Mouse (Mus musculus) bone marrow, adult 2 months (tissue): ENCODE results near the gene Ift140. TPM values are rescaled to one million over a fixed set of nuclear protein-coding genes. Genes with fewer than 3 reads are reported as not detected.

Experiments
- H3K27ac ChIP-seq: fragments of 200-500 bp; 2 replicates; pipeline ENCODE4 v1.5.1; 2012; ENCODE audit warnings: low read depth, mild to moderate bottlenecking, control low read depth, inconsistent platforms, low read length; ENCODE audit not compliant: control insufficient read depth, poor library complexity, insufficient read depth
- H3K4me1 ChIP-seq: fragments of 200-500 bp; 2 replicates; pipeline ENCODE4 v1.6.1; 2011; ENCODE audit warnings: low read length; ENCODE audit not compliant: control insufficient read depth, insufficient read depth
- H3K4me3 ChIP-seq: fragments of 200-500 bp; replicated peaks from 2 replicates; pipeline ENCODE3; 2011; ENCODE audit warnings: mild to moderate bottlenecking, low read depth, low read length, control low read depth; ENCODE audit not compliant: control insufficient read depth
- CTCF ChIP-seq: fragments of 200-500 bp; IDR thresholded peaks from 2 replicates; pipeline ENCODE4 v1.5.1; 2011; ENCODE audit warnings: low read length, control low read depth; ENCODE audit not compliant: control insufficient read depth, insufficient read depth
- POLR2A ChIP-seq: fragments of 200-500 bp; IDR thresholded peaks from 2 replicates; pipeline ENCODE4 v1.6.1; 2011; ENCODE audit warnings: low read depth, mild to moderate bottlenecking, control low read depth, low read length, borderline replicate concordance; ENCODE audit not compliant: control insufficient read depth
- WGBS: fragments of 180-500 bp; shearing (Covaris S2); methylation state at CpG from one replicate; pipeline ENCODE4 v1.1.7; 2018; 5-methylcytosine and 5-hydroxymethylcytosine counted together
- polyA plus RNA-seq: library from polyadenylated mRNA; stranded (reverse); fragments of >200 nt; gene quantifications from 2 replicates; pipeline ENCODE4 v1.2.4, GENCODE M21; 2011; ENCODE audit warnings: low replicate concordance; ENCODE audit not compliant: missing spikeins, insufficient read depth, insufficient read length

Gene Ift140
- polyA plus RNA-seq, 1 experiment = 65.1 TPM

DNA sequence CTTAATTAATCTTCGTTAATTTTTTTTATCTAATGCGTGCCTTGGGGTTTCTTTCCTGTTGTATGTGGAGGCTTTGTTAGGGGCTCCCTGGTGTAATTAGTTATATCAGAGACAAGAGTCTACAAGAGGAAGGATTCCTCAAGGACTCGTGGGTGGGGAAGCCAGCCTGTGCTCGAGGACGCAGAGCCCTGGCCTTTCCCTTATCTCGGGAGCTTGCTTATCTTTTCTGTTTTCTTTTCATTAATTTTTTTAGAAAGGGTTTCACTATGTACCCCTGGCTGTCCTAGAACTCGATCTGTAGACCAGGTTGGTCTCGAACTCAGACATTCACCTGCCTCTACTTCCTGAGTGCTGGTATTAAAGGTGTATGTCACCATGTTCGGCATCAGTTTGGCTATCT lies 111.8 kb downstream of the Ift140 start:
- WGBS = 51% methylated on average over 9 of the region's 9 CpGs
- Histone ChIP-seq H3K27ac (peak overlapping the region; percentile 85), H3K4me3 (no peak overlapping the region), H3K4me1 (peaks cover 1% of the 10 kb centered on the region)
- TF ChIP-seq POLR2A (no peak), CTCF (no peak)

GRCm38 (mm10) chr17:25130060-25130459 lies 114.2 kb downstream of the Ift140 start:
- H3K4me1 ChIP-seq = peaks cover 4% of the 10 kb centered on the region; the same call in 1 of the 2 replicates
- H3K4me3 ChIP-seq = no peak overlapping the region
- TF ChIP-seq CTCF = no peak
- no peak for TF ChIP-seq POLR2A
- WGBS = 87% methylated on average over 1 of the region's 1 CpGs
- no peak overlapping the region for H3K27ac ChIP-seq

- Histone ChIP-seq H3K4me3 (peak within 1 kb of the TSS; percentile 95), H3K4me1 (peaks cover 4% of the 10 kb centered on the region; the same call in 1 of the 2 replicates), H3K27ac (peak within 1 kb of the TSS; percentile 43)
- TF ChIP-seq POLR2A = peak; percentile 79; the same call in 1 of the 2 replicates
- no peak for TF ChIP-seq CTCF
- under 1% methylated on average over 40 of the region's 40 CpGs for WGBS
Observed at GRCm38 (mm10) chr17:25133275-25133698, 117.4 kb downstream of the Ift140 start, which contains the start of gene Clcn7. TSS of gene Clcn7 (plus strand) at chr17:25133391.

- H3K27ac ChIP-seq = no peak overlapping the region
- WGBS = 90% methylated on average over 6 of the region's 6 CpGs
- TF ChIP-seq POLR2A = no peak
- TF ChIP-seq CTCF = no peak
- H3K4me3 ChIP-seq = no peak overlapping the region
- peaks cover 4% of the 10 kb centered on the region; the same call in 1 of the 2 replicates for H3K4me1 ChIP-seq
Observed at GRCm38 (mm10) chr17:25135622-25136021, 119.7 kb downstream of the Ift140 start.

DNA sequence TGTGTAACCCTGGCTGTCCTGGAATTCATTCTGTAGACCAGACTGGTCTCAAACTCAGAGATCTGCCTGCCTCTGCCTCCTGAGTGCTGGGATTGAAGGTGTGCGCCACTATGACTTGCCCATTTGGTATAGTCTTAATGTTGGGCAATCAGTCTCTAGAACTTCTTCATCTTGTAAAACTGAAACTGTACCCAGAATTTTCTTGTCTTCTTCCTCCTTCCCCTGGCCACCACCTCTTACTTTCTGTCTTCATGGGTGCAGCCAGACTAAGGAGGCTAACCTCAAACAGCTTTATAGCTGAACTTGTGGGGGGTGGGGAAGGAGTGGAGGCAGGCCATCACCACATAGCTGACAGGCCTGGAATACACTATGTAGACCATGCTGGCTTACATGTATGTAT lies 122.9 kb downstream of the Ift140 start:
- Histone ChIP-seq H3K27ac (no peak overlapping the region), H3K4me3 (no peak overlapping the region), H3K4me1 (peaks cover 3% of the 10 kb centered on the region; the same call in 1 of the 2 replicates)
- no peak for TF ChIP-seq CTCF
- no peak for TF ChIP-seq POLR2A
- 54% methylated on average over 1 of the region's 1 CpGs for WGBS

- no peak overlapping the region for H3K4me3 ChIP-seq
- H3K27ac ChIP-seq = no peak overlapping the region
- no peaks in the 10 kb centered on the region; the same call in 1 of the 2 replicates for H3K4me1 ChIP-seq
- WGBS = 65% methylated on average over 4 of the region's 4 CpGs
- no peak for TF ChIP-seq POLR2A
Observed at GRCm38 (mm10) chr17:25139960-25140359, 124.1 kb downstream of the Ift140 start.

Other genes starting within 250 kb of the Ift140 start
- gene Meiob, start 211.8 kb upstream of the Ift140 start, polyA plus RNA-seq = 0.77 TPM in 1 of 2 replicates, not detected in the other
- gene Hagh, start 175.9 kb upstream of the Ift140 start, polyA plus RNA-seq = 92.4 and 146 TPM in 2 replicates
- 51.5 and 67.1 TPM in 2 replicates for gene Fahd1, start 165.7 kb upstream of the Ift140 start, polyA plus RNA-seq
- gene Igfals, start 150.1 kb upstream of the Ift140 start, polyA plus RNA-seq = not detected in 2 replicates
- 34.2 and 45.6 TPM in 2 replicates for gene Nubp2, start 129.7 kb upstream of the Ift140 start, polyA plus RNA-seq
- gene Spsb3, start 129.4 kb upstream of the Ift140 start, polyA plus RNA-seq = 37.8 and 47.2 TPM in 2 replicates
- gene Eme2, start 121.0 kb upstream of the Ift140 start, polyA plus RNA-seq = 8.2 and 35.6 TPM in 2 replicates
- gene Mrps34, start 121.0 kb upstream of the Ift140 start, polyA plus RNA-seq = 23.4 and 43.9 TPM in 2 replicates
- gene Nme3, start 119.6 kb upstream of the Ift140 start, polyA plus RNA-seq = 51.7 and 64.3 TPM in 2 replicates
- 51.0 and 96.3 TPM in 2 replicates for gene Mapk8ip3, start 79.1 kb upstream of the Ift140 start, polyA plus RNA-seq
- 12.2 and 31.5 TPM in 2 replicates for gene Jpt2, start 55.4 kb upstream of the Ift140 start, polyA plus RNA-seq
- gene Cramp1l, start 297 bp upstream of the Ift140 start, polyA plus RNA-seq = 9.1 and 15.8 TPM in 2 replicates
- 2.5 and 4.6 TPM in 2 replicates for gene Tmem204, start 67.5 kb downstream of the Ift140 start, polyA plus RNA-seq
- gene Telo2, start 99.9 kb downstream of the Ift140 start, polyA plus RNA-seq = 19.5 and 30.4 TPM in 2 replicates
- gene Ptx4, start 104.7 kb downstream of the Ift140 start, polyA plus RNA-seq = 1.4 TPM in 1 of 2 replicates, not detected in the other
- gene Clcn7, start 117.3 kb downstream of the Ift140 start, polyA plus RNA-seq = 17.0 and 21.9 TPM in 2 replicates
- not detected in 2 replicates for gene Ccdc154, start 146.4 kb downstream of the Ift140 start, polyA plus RNA-seq
- not detected in 2 replicates for gene Gm38655, start 159.4 kb downstream of the Ift140 start, polyA plus RNA-seq
- gene BC003965, start 168.5 kb downstream of the Ift140 start, polyA plus RNA-seq = 13.1 and 19.4 TPM in 2 replicates
- gene Unkl, start 172.3 kb downstream of the Ift140 start, polyA plus RNA-seq = 9.5 and 29.1 TPM in 2 replicates
- gene Gnptg, start 224.0 kb downstream of the Ift140 start, polyA plus RNA-seq = 10.8 and 21.7 TPM in 2 replicates
- gene Tsr3, start 224.1 kb downstream of the Ift140 start, polyA plus RNA-seq = 24.4 and 37.1 TPM in 2 replicates
- gene Baiap3, start 240.3 kb downstream of the Ift140 start, polyA plus RNA-seq = 4.7 and 14.3 TPM in 2 replicates